In genomic region chr15:27826886-27827285, GRCm38 (mm10) we compare ENCODE assay signal across 27 mouse cellular contexts.
DNase-seq lines count a peak whose midpoint lies in the region; ATAC-seq and TF ChIP-seq lines count a peak whose summit lies in the region.
"Had no signal": no experiment of that assay in that cellular context is flagged by ENCODE, and none has a peak within 500 bp of the region (broad histone marks: within the 10 kb centered on the region; RNA-seq: fewer than 3 reads in every experiment).

No protein-coding gene starts in this region.

- intact Hi-C loops in left cerebral cortex, adult 2 months (cut with DNase I), result loop anchor here (5.0 kb wide), 1 partner anchor 170 kb away; no protein-coding TSS in a partner anchor

- no peak overlapping the region for H3K27ac ChIP-seq in left cerebral cortex, adult 2 months
- H3K27ac ChIP-seq: embryonic facial prominence, embryonic 12.5 days; heart, embryonic 10.5 days; heart, embryonic 15.5 days; intestine, embryonic 15.5 days; liver, embryonic 14.5 days; neural tube, embryonic 13.5 days had no signal

- peak; percentile 50 for DNase-seq in A20 (ENCODE audit: low read depth, low spot score)
- DNase-seq in thymus, postnatal 14 days, result peak; percentile 46
- no peak for DNase-seq in adrenal gland, adult (ENCODE audit: inconsistent age in 2 of 2, low spot score in 1 of 2)
- DNase-seq in left cerebral cortex, adult 2 months (ENCODE audit: extremely low spot score in 1 of 2, low spot score in 2 of 2), result no peak
- no peak for DNase-seq in testis, postnatal 10 days (ENCODE audit: low spot score)
- no peak for DNase-seq in ovary, postnatal 14 days (ENCODE audit: low spot score)
- DNase-seq: adrenal gland, postnatal 36 days; cerebellum, adult 2 months; cerebellum, postnatal 36 days; gastrocnemius, postnatal 25 days; heart, adult 11 months; kidney, adult 2 months; layer of hippocampus, postnatal 36 days; liver; lung, adult 2 months; right cerebral cortex, postnatal 25 days had no signal

- peak; percentile 11 for ATAC-seq in CD4-positive, CD25-positive, alpha-beta regulatory T cell, adult 4 months
- ATAC-seq in megakaryocyte, adult 5-6 weeks (ENCODE audit: poor library complexity, severe bottlenecking), result 0 out of 2 replicates have a peak, but pooled peaks have one; percentile 14
- ATAC-seq: forebrain, embryonic 14.5 days; hindbrain, embryonic 16.5 days; intestine, embryonic 15.5 days had no signal

- H3K4me3 ChIP-seq in left cerebral cortex, adult 2 months, result no peak overlapping the region
- H3K4me3 ChIP-seq: embryonic facial prominence, embryonic 12.5 days; heart, embryonic 10.5 days; heart, embryonic 15.5 days; intestine, embryonic 15.5 days; myocyte; neural tube, embryonic 13.5 days had no signal

- no peak for TF ChIP-seq CTCF in left cerebral cortex, adult 2 months (IDR thresholded peaks at IDR 0.05)

Comparison
In these comparisons a context has a peak if more than half of its experiments do, and no peak if none do; other contexts are left out.
1. DNase-seq: peak in A20 (single experiment) and thymus, postnatal 14 days (single experiment); none in adrenal gland, adult (0 of 2), left cerebral cortex, adult 2 months (0 of 2), testis, postnatal 10 days (single experiment) and ovary, postnatal 14 days (single experiment).